Mouse (Mus musculus): ENCODE measurements at regions not wholly inside any gene's neighbourhood (a gene's known extent, or its start where the extent isn't known, plus 50 kb on each side); places are given as distances from the start of the nearest gene placed in this dataset.

DNA sequence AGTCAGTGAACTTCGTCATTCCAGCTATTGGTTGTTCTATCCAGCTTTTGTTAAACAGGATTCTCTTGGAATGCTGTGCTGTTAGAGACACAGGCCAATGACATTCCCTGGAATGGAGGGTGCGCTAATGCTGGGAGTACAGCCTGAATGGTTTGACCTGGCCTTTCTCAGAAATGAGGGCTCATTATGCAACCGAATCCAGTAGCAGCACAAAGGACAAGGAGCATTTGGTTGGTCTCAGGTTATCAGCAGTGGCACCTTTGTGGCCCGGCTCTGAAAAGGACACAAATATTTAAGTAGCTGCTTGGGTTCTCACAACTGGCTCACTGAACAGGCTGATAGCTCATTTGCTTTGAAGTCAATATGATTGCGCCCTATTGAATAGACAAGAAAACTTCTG, 1423.1 kb upstream of the A1bg start:
- TF ChIP-seq CTCF (IDR thresholded peaks at IDR 0.05; ENCODE audit: extremely low read depth, insufficient read depth, insufficient read length, insufficient replicate concordance) (no peak), POLR2A (IDR thresholded peaks at IDR 0.05; ENCODE audit: low read depth, low read length) (no peak)

All from spleen, adult 2 months (tissue).